Mouse (Mus musculus): ENCODE results near the gene Msh2. TPM values are rescaled to one million over a fixed set of nuclear protein-coding genes. Genes with fewer than 3 reads are reported as not detected.
A peak's percentile ranks its signal among the peaks of the same experiment; 100 is the strongest.

The Msh2 gene
- polyA plus RNA-seq, 1 experiment from 2014 or later = 57.7 TPM

GRCm38 (mm10) chr17:87739835-87740234, 67.7 kb downstream of the Msh2 start:
- Histone ChIP-seq H3K9ac (ENCODE audit: low read depth, low read length) (no peak overlapping the region), H3K4me2 (ENCODE audit: low read length) (no peak overlapping the region), H3K4me3 (ENCODE audit: low read length) (no peak overlapping the region), H3K4me1 (ENCODE audit: control insufficient read depth, insufficient read depth, low read depth, low read length) (no peaks in the 10 kb centered on the region), H3K36me3 (ENCODE audit: control insufficient read depth, insufficient read depth, low read length) (no peaks in the 10 kb centered on the region), H3K9me3 (ENCODE audit: control insufficient read depth, low read length) (no peaks in the 10 kb centered on the region), H3K27ac (ENCODE audit: low read depth, low read length) (no peak overlapping the region), H3K27me3 (replicated peaks; ENCODE audit: control insufficient read depth, insufficient read depth, low read length) (peaks cover 3% of the 10 kb centered on the region; the same call in 1 of the 2 replicates)
- ATAC-seq = no peak
- 54% methylated on average over 1 of the region's 1 CpGs for WGBS

GRCm38 (mm10) chr17:87744985-87745925, 73.1 kb downstream of the Msh2 start:
- H3K27me3 ChIP-seq (replicated peaks; ENCODE audit: control insufficient read depth, insufficient read depth, low read length) = peaks cover 16% of the 10 kb centered on the region
- no peaks in the 10 kb centered on the region for H3K36me3 ChIP-seq (ENCODE audit: control insufficient read depth, insufficient read depth, low read length)
- 6% methylated on average over 31 of the region's 32 CpGs for WGBS
- ATAC-seq = peak; percentile 61
- no peaks in the 10 kb centered on the region for H3K9me3 ChIP-seq (ENCODE audit: control insufficient read depth, low read length)
- H3K27ac ChIP-seq (ENCODE audit: low read depth, low read length) = peak overlapping the region; percentile 78
- peaks cover 6% of the 10 kb centered on the region for H3K4me1 ChIP-seq (ENCODE audit: control insufficient read depth, insufficient read depth, low read depth, low read length)
- peak overlapping the region; percentile 56 for H3K4me3 ChIP-seq (ENCODE audit: low read length)
- peak overlapping the region; percentile 88 for H3K4me2 ChIP-seq (ENCODE audit: low read length)
- H3K9ac ChIP-seq (ENCODE audit: low read depth, low read length) = peak overlapping the region; percentile 65

GRCm38 (mm10) chr17:87745926-87746888, 74.1 kb downstream of the Msh2 start:
- peak overlapping the region; percentile 88 for H3K4me2 ChIP-seq (ENCODE audit: low read length)

GRCm38 (mm10) chr17:87760315-87760714, 88.2 kb downstream of the Msh2 start:
- Histone ChIP-seq H3K4me2 (ENCODE audit: low read length) (no peak overlapping the region), H3K9ac (ENCODE audit: low read depth, low read length) (no peak overlapping the region), H3K4me1 (ENCODE audit: control insufficient read depth, insufficient read depth, low read depth, low read length) (no peaks in the 10 kb centered on the region), H3K36me3 (ENCODE audit: control insufficient read depth, insufficient read depth, low read length) (no peaks in the 10 kb centered on the region), H3K9me3 (ENCODE audit: control insufficient read depth, low read length) (no peaks in the 10 kb centered on the region), H3K27ac (ENCODE audit: low read depth, low read length) (no peak overlapping the region), H3K4me3 (ENCODE audit: low read length) (no peak overlapping the region), H3K27me3 (replicated peaks; ENCODE audit: control insufficient read depth, insufficient read depth, low read length) (no peaks in the 10 kb centered on the region)
- ATAC-seq = no peak
- WGBS = 86% methylated on average over 4 of the region's 4 CpGs

More at GRCm38 (mm10) chr17:87745926-87746888, 74.1 kb downstream of the Msh2 start:
- H3K27ac ChIP-seq (ENCODE audit: low read depth, low read length) = peak overlapping the region; percentile 78
- peak; percentile 84 for ATAC-seq
- peaks cover 16% of the 10 kb centered on the region for H3K27me3 ChIP-seq (replicated peaks; ENCODE audit: control insufficient read depth, insufficient read depth, low read length)
- peak overlapping the region; percentile 56 for H3K4me3 ChIP-seq (ENCODE audit: low read length)
- H3K4me1 ChIP-seq (ENCODE audit: control insufficient read depth, insufficient read depth, low read depth, low read length) = peaks cover 6% of the 10 kb centered on the region
- no peaks in the 10 kb centered on the region for H3K9me3 ChIP-seq (ENCODE audit: control insufficient read depth, low read length)
- WGBS = 9% methylated on average over 97 of the region's 101 CpGs
- no peaks in the 10 kb centered on the region for H3K36me3 ChIP-seq (ENCODE audit: control insufficient read depth, insufficient read depth, low read length)
- H3K9ac ChIP-seq (ENCODE audit: low read depth, low read length) = peak overlapping the region; percentile 65

- no peak overlapping the region for H3K9ac ChIP-seq (ENCODE audit: low read depth, low read length)
- no peaks in the 10 kb centered on the region for H3K27me3 ChIP-seq (replicated peaks; ENCODE audit: control insufficient read depth, insufficient read depth, low read length)
- H3K4me3 ChIP-seq (ENCODE audit: low read length) = no peak overlapping the region
- WGBS = 34% methylated on average over 7 of the region's 7 CpGs
- H3K4me1 ChIP-seq (ENCODE audit: control insufficient read depth, insufficient read depth, low read depth, low read length) = no peaks in the 10 kb centered on the region
- no peak overlapping the region for H3K27ac ChIP-seq (ENCODE audit: low read depth, low read length)
- no peak overlapping the region for H3K4me2 ChIP-seq (ENCODE audit: low read length)
- no peaks in the 10 kb centered on the region for H3K36me3 ChIP-seq (ENCODE audit: control insufficient read depth, insufficient read depth, low read length)
- no peaks in the 10 kb centered on the region for H3K9me3 ChIP-seq (ENCODE audit: control insufficient read depth, low read length)
- ATAC-seq = no peak
Observed at GRCm38 (mm10) chr17:87763146-87763545, 91.0 kb downstream of the Msh2 start.

GRCm38 (mm10) chr17:87765031-87765430, 92.9 kb downstream of the Msh2 start:
- Histone ChIP-seq H3K4me3 (ENCODE audit: low read length) (no peak overlapping the region), H3K27me3 (replicated peaks; ENCODE audit: control insufficient read depth, insufficient read depth, low read length) (no peaks in the 10 kb centered on the region), H3K36me3 (ENCODE audit: control insufficient read depth, insufficient read depth, low read length) (no peaks in the 10 kb centered on the region), H3K9me3 (ENCODE audit: control insufficient read depth, low read length) (no peaks in the 10 kb centered on the region; the same call in 1 of the 2 replicates), H3K27ac (ENCODE audit: low read depth, low read length) (no peak overlapping the region), H3K9ac (ENCODE audit: low read depth, low read length) (no peak overlapping the region), H3K4me2 (ENCODE audit: low read length) (no peak overlapping the region), H3K4me1 (ENCODE audit: control insufficient read depth, insufficient read depth, low read depth, low read length) (no peaks in the 10 kb centered on the region)
- ATAC-seq = no peak
- 90% methylated on average over 11 of the region's 11 CpGs for WGBS

GRCm38 (mm10) chr17:87766888-87767287, 94.8 kb downstream of the Msh2 start:
- WGBS = 84% methylated on average over 6 of the region's 6 CpGs
- H3K36me3 ChIP-seq (ENCODE audit: control insufficient read depth, insufficient read depth, low read length) = no peaks in the 10 kb centered on the region
- ATAC-seq = no peak
- H3K27ac ChIP-seq (ENCODE audit: low read depth, low read length) = no peak overlapping the region
- H3K27me3 ChIP-seq (replicated peaks; ENCODE audit: control insufficient read depth, insufficient read depth, low read length) = no peaks in the 10 kb centered on the region
- H3K9ac ChIP-seq (ENCODE audit: low read depth, low read length) = no peak overlapping the region
- no peaks in the 10 kb centered on the region; the same call in 1 of the 2 replicates for H3K9me3 ChIP-seq (ENCODE audit: control insufficient read depth, low read length)
- H3K4me1 ChIP-seq (ENCODE audit: control insufficient read depth, insufficient read depth, low read depth, low read length) = no peaks in the 10 kb centered on the region
- no peak overlapping the region for H3K4me2 ChIP-seq (ENCODE audit: low read length)
- no peak overlapping the region for H3K4me3 ChIP-seq (ENCODE audit: low read length)

- H3K4me1 ChIP-seq (ENCODE audit: control insufficient read depth, insufficient read depth, low read depth, low read length) = no peaks in the 10 kb centered on the region
- no peak overlapping the region for H3K4me2 ChIP-seq (ENCODE audit: low read length)
- peak; percentile 56; the same call in 1 of the 2 replicates for ATAC-seq
- 37% methylated on average over 5 of the region's 5 CpGs for WGBS
- no peaks in the 10 kb centered on the region; the same call in 1 of the 2 replicates for H3K9me3 ChIP-seq (ENCODE audit: control insufficient read depth, low read length)
- no peak overlapping the region for H3K27ac ChIP-seq (ENCODE audit: low read depth, low read length)
- H3K9ac ChIP-seq (ENCODE audit: low read depth, low read length) = no peak overlapping the region
- no peaks in the 10 kb centered on the region for H3K27me3 ChIP-seq (replicated peaks; ENCODE audit: control insufficient read depth, insufficient read depth, low read length)
- H3K36me3 ChIP-seq (ENCODE audit: control insufficient read depth, insufficient read depth, low read length) = no peaks in the 10 kb centered on the region
- H3K4me3 ChIP-seq (ENCODE audit: low read length) = no peak overlapping the region
Observed at GRCm38 (mm10) chr17:87770766-87771165, 98.6 kb downstream of the Msh2 start.
